In genomic region chr9:89910011-89910400, GRCm38 (mm10) we compare ENCODE assay signal across 8 mouse cellular contexts. TPM values are rescaled to one million over a fixed set of nuclear protein-coding genes. Genes with fewer than 3 reads are reported as not detected.
DNase-seq lines count a peak whose midpoint lies in the region; ATAC-seq and TF ChIP-seq lines count a peak whose summit lies in the region.

No protein-coding gene starts in this region.

- peak overlapping the region; percentile 51 for H3K4me3 ChIP-seq in kidney, embryonic 15.5 days (replicated peaks)
- peak overlapping the region; percentile 44 for H3K4me3 ChIP-seq in embryonic facial prominence, embryonic 11.5 days (ENCODE audit: low read depth, low read length)
- peak overlapping the region; percentile 60 for H3K4me3 ChIP-seq in hindbrain, embryonic 15.5 days
- peak overlapping the region; percentile 47 for H3K4me3 ChIP-seq in midbrain, postnatal 0 days (ENCODE audit: low read depth, low read length)

- peak overlapping the region; percentile 92 for H3K4me2 ChIP-seq in kidney, embryonic 15.5 days
- peak overlapping the region; percentile 85 for H3K4me2 ChIP-seq in embryonic facial prominence, embryonic 11.5 days (ENCODE audit: low read depth, low read length)
- peak overlapping the region; percentile 94 for H3K4me2 ChIP-seq in hindbrain, embryonic 15.5 days
- peak overlapping the region; percentile 79 for H3K4me2 ChIP-seq in midbrain, postnatal 0 days (ENCODE audit: low read depth, low read length, poor library complexity, severe bottlenecking)

- peak; percentile 33; the same call in 1 of the 2 replicates for ATAC-seq in kidney, embryonic 15.5 days (replicated peaks; ENCODE audit: low FRiP score)
- no peak for ATAC-seq in embryonic facial prominence, embryonic 11.5 days (replicated peaks; ENCODE audit: insufficient number of reproducible peaks, low FRiP score, low TSS enrichment, low read depth)
- no peak for ATAC-seq in hindbrain, embryonic 15.5 days (ENCODE audit: low FRiP score, low read depth)
- peak; percentile 1; the same call in 1 of the 2 replicates for ATAC-seq in midbrain, postnatal 0 days (ENCODE audit: low FRiP score)
- ATAC-seq in CD4-positive, CD25-positive, alpha-beta regulatory T cell, adult 4 months: no peak
- no peak for ATAC-seq in activated CD4-positive, CD25-positive, alpha-beta regulatory T cell, adult 4 months

- no peak overlapping the region for H3K9ac ChIP-seq in kidney, embryonic 15.5 days
- H3K9ac ChIP-seq in embryonic facial prominence, embryonic 11.5 days (replicated peaks; ENCODE audit: low read length): no peak overlapping the region
- H3K9ac ChIP-seq in hindbrain, embryonic 15.5 days: peak overlapping the region; percentile 50; the same call in 1 of the 2 replicates
- peak overlapping the region; percentile 62 for H3K9ac ChIP-seq in midbrain, postnatal 0 days (replicated peaks; ENCODE audit: low read length, poor library complexity, severe bottlenecking)

- no peaks in the 10 kb centered on the region for H3K9me3 ChIP-seq in kidney, embryonic 15.5 days (replicated peaks)
- no peaks in the 10 kb centered on the region for H3K9me3 ChIP-seq in embryonic facial prominence, embryonic 11.5 days (replicated peaks; ENCODE audit: control insufficient read depth, low read length)
- no peaks in the 10 kb centered on the region for H3K9me3 ChIP-seq in hindbrain, embryonic 15.5 days
- H3K9me3 ChIP-seq in midbrain, postnatal 0 days (ENCODE audit: low read length): no peaks in the 10 kb centered on the region

- H3K27me3 ChIP-seq in kidney, embryonic 15.5 days: peaks cover 97% of the 10 kb centered on the region
- peaks cover 57% of the 10 kb centered on the region for H3K27me3 ChIP-seq in embryonic facial prominence, embryonic 11.5 days (ENCODE audit: control insufficient read depth, insufficient read depth, low read length)
- H3K27me3 ChIP-seq in hindbrain, embryonic 15.5 days: peaks cover 73% of the 10 kb centered on the region
- H3K27me3 ChIP-seq in midbrain, postnatal 0 days (ENCODE audit: insufficient read depth, low read length): peaks cover 52% of the 10 kb centered on the region

- DNase-seq in kidney, postnatal 36 days: no peak
- DNase-seq in embryonic facial prominence, embryonic 11.5 days (ENCODE audit: low spot score): no peak
- no peak for DNase-seq in midbrain, postnatal 0 days (ENCODE audit: low spot score)
- no peak for DNase-seq in MN1 (ENCODE audit: low spot score)

- WGBS in kidney, embryonic 15.5 days: under 1% methylated on average over 26 of the region's 26 CpGs
- under 1% methylated on average over 26 of the region's 26 CpGs for WGBS in embryonic facial prominence, embryonic 11.5 days
- WGBS in hindbrain, embryonic 15.5 days: under 1% methylated on average over 26 of the region's 26 CpGs
- 1% methylated on average over 26 of the region's 26 CpGs for WGBS in midbrain, postnatal 0 days

- no peak for TF ChIP-seq CTCF in midbrain, postnatal 0 days (IDR thresholded peaks at IDR 0.05)

- H3K36me3 ChIP-seq in kidney, embryonic 15.5 days: no peaks in the 10 kb centered on the region
- no peaks in the 10 kb centered on the region for H3K36me3 ChIP-seq in embryonic facial prominence, embryonic 11.5 days (replicated peaks; ENCODE audit: control insufficient read depth, insufficient read depth, low read depth, low read length)
- no peaks in the 10 kb centered on the region for H3K36me3 ChIP-seq in hindbrain, embryonic 15.5 days
- no peaks in the 10 kb centered on the region for H3K36me3 ChIP-seq in midbrain, postnatal 0 days (ENCODE audit: insufficient read depth, low read length)

- no peak overlapping the region for H3K27ac ChIP-seq in kidney, embryonic 15.5 days
- no peak overlapping the region for H3K27ac ChIP-seq in embryonic facial prominence, embryonic 11.5 days (replicated peaks; ENCODE audit: low read depth, low read length)
- no peak overlapping the region; the same call in 1 of the 2 replicates for H3K27ac ChIP-seq in hindbrain, embryonic 15.5 days (replicated peaks)
- H3K27ac ChIP-seq in midbrain, postnatal 0 days (ENCODE audit: low read depth, low read length): 0 out of 2 replicates have a peak overlapping the region, but pooled peaks have one; percentile 47

- peaks cover 27% of the 10 kb centered on the region for H3K4me1 ChIP-seq in kidney, embryonic 15.5 days
- no peaks in the 10 kb centered on the region for H3K4me1 ChIP-seq in embryonic facial prominence, embryonic 11.5 days (ENCODE audit: control insufficient read depth, insufficient read depth, low read length)
- H3K4me1 ChIP-seq in hindbrain, embryonic 15.5 days (replicated peaks): peaks cover 27% of the 10 kb centered on the region
- no peaks in the 10 kb centered on the region; the same call in 1 of the 2 replicates for H3K4me1 ChIP-seq in midbrain, postnatal 0 days (ENCODE audit: insufficient read depth, low read length)

RNA-seq across cellular contexts. Expression of gene Rasgrf1, which starts 0.3 kb away (rescaled TPM):
- 0.08 and 0.14 TPM in 2 replicates for polyA plus RNA-seq in kidney, embryonic 15.5 days (2015; fragmentation: Nextera tagmentation; extraction: Ambion mirVana)
- polyA plus RNA-seq in embryonic facial prominence, embryonic 11.5 days (2014; fragmentation: Nextera tagmentation; extraction: Ambion mirVana): 0.32 TPM in 1 of 2 replicates, not detected in the other
- 12.5 and 13.5 TPM in 2 replicates for polyA plus RNA-seq in hindbrain, embryonic 15.5 days (2015; fragmentation: Nextera tagmentation; extraction: Ambion mirVana)
- 35.7 and 40.8 TPM in 2 replicates for total RNA-seq in midbrain, postnatal 0 days (2014; rRNA removed)
- polyA plus RNA-seq in midbrain, postnatal 0 days (2015; fragmentation: Nextera tagmentation; extraction: Ambion mirVana): 22.6 and 24.0 TPM in 2 replicates
- under 1 TPM; 0.28 to 0.95 TPM for polyA plus RNA-seq in CD4-positive, CD25-positive, alpha-beta regulatory T cell, adult 4 months (2017; shearing (Covaris generic))
- not detected for polyA plus RNA-seq in activated CD4-positive, CD25-positive, alpha-beta regulatory T cell, adult 4 months (2017; shearing (Covaris generic))

Comparison
In these comparisons a context has a peak if more than half of its experiments do, and no peak if none do; other contexts are left out.
1. ATAC-seq: peak in kidney, embryonic 15.5 days (single experiment) and midbrain, postnatal 0 days (single experiment); none in embryonic facial prominence, embryonic 11.5 days (single experiment), hindbrain, embryonic 15.5 days (single experiment), CD4-positive, CD25-positive, alpha-beta regulatory T cell, adult 4 months (single experiment) and activated CD4-positive, CD25-positive, alpha-beta regulatory T cell, adult 4 months (single experiment).
2. H3K9ac ChIP-seq: peak in hindbrain, embryonic 15.5 days (single experiment) and midbrain, postnatal 0 days (single experiment); none in kidney, embryonic 15.5 days (single experiment) and embryonic facial prominence, embryonic 11.5 days (single experiment).
3. Peak in every context shown above with its lines, with median percentiles within 50 percentile points of each other: H3K4me2 ChIP-seq and H3K4me3 ChIP-seq.